Mouse (Mus musculus): Measurements from ENCODE around the gene Nsun2.

Nsun2 gene

DNA sequence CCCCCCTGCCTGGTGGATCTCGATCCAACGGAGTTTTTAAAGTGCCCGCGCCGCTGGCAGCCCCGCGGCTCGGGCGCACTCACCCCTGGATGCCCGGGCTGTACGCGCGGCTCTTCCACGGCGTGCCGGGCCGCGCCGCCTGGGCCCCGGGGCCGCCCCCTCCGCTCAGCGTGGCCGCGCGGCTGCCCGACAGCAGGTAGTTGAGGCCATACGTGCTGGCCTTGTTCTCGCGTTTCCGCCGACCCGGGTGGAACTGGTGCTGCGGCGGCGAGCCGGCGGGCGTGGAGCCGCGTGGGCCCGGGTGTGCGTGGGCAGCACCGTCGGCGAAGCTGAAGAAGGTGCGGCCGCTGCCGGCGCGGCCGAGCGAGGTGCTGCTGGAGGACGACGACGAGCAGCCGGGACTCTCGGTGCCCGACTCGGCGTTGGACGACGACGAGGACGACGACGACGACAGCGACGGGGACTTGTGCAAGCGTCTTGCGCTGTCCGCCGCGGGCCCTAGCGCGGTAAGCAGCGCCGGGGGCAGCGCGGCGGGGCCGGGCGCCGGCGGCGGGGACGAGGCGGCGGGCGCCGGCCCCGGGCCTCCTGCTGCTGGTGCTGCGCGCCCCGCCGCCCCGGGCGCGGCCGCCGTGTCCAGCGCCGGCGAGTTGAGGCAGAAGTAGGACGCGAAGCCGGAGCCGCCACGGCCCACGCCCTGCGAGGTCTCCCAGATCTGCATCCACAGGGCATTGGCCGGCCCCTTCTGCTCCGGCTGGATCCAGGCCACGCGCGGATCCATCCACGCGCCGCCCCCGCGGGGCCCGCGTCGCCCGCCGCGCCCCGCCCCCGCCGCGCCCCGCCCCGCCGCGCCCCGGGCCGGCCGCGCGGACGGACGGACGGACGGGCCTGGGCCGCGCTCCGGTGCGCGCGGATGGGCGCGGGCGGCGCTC, at the start of gene Nsun2:
TSS of gene Nsun2 (plus strand) at position 342 of the 929 bp plus-strand sequence.
- peak in 1 of 2 experiments; percentile 75 for DNase-seq (ENCODE audit: inconsistent age in 2 of 2, low spot score in 1 of 2)

DNA sequence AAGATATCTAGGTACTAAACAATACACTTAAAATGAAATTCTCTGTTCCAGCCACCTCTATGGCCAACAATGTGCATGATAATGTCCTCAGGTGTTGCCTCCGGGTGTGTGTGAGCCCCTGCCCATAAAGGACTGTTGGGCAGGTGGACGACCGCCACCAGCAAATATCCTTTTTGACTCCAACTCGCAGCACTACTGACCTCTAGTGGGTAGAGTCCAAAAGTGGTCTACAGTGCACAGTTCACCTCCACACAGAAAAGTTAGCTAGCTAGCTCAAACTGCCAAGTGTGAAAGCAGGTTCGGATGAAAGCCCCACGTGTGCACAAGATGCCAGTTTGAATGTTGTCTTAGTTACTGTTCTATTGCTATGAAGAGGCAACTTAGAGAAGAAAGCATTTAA, 48.2 kb upstream of the Nsun2 start:
- DNase-seq (ENCODE audit: inconsistent age in 2 of 2, low spot score in 1 of 2) = peak in 1 of 2 experiments; percentile 84

DNA sequence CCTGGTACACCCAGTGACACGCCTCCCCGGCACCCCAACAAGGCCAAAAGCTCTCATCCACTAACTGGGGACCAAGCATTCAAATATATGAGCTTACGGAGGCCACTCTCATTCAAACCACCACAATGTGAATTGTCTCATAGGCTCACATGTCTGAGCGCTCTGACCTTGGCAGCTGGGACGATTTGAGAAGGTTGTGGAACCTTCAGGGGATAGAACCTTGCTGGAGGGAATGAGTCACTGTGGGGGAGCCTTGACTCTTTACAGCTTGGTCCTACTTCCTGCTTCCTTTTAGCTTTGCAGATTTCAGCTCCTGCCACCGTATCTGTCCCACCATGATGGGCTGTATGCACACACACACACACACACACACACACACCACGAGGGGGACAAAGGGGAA, 47.7 kb upstream of the Nsun2 start:
- DNase-seq (ENCODE audit: inconsistent age in 2 of 2, low spot score in 1 of 2) = peak in 1 of 2 experiments; percentile 61

DNA sequence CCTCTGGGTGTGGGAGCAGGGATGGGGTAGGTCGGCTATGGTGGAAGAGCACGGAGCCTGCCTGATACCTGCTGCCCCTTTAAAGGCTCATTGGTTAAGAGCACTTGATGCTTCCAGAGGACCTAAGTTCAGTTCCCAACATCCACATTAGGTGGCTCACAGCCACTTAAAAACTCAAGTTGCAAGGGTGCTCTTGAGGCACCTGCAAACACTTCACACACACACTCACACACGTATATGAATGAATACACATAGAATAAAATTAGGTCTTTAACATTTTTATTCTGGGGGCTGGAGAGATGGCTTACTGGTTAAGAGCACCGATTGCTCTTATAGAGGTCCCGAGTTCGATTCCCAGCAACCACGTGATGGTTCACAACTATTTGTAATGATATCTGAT, 46.4 kb upstream of the Nsun2 start:
- no peak for DNase-seq (ENCODE audit: inconsistent age in 2 of 2, low spot score in 1 of 2)

DNA sequence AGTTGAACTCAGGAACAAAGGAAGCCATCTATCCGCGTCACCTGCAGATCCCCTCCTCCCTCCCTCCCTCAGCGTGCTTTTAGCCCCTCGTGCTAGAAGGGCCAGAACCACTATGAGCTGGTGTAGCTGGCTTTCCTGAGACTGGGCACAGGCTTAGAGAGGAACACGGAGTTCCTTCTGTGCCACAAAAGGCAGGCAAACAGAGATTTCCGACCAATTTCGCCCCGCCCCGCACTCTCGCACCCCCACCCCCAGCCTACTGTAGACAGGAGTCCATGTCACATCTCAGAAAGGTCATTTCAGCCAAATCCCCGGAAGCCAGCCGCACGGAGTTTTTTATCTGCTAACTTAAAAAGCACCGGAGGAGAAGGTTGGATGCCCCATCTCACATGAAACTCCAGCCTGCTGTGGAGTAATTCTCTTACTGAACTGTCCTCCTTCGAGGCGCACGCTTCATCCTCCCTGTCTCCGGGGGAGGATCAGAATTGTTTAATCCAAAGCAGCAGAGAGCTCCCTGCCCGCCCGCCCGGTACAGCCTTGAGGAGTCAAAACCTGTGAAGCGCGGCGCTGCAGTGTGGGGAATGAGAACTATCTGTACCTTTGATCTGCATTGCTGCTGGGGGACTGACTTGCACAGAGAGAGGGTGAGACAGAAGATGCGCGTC, 45.8 kb upstream of the Nsun2 start:
- DNase-seq (ENCODE audit: inconsistent age in 2 of 2, low spot score in 1 of 2) = peak; percentile 59 to 86

DNA sequence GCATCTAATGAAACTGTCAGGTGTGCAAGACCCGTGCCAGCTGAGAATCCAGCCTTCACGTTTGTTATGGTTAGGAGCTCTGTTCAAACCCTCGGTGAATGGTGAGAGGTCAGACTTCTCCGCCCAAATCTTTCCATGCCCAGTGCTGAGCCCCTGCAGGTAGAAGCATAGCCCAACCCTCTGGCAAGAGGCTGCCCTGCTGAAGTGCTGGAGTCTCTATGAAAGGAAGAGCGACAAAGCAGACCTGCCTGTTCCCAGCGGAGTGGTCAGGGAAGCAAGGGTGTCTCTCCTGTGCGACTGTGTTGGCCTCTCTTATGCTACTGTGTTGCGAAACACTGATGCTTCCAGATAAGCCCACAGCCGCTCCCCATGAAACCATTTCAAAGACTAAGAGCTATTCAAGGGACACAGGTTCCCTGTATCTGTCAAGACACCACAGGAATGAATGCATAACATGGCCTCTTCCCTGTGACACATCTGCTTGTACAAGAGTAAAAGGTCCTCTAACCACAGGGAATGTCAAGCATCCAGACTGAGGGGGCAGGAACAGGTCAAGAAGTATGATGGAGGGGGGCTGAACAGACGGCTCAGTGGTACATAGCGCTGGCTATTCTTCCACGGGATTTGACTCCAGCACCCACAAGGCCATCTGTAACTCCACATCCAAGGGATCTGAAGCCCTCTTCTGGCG, 44.8 kb upstream of the Nsun2 start:
- DNase-seq (ENCODE audit: inconsistent age in 2 of 2, low spot score in 1 of 2) = peak in 1 of 2 experiments; percentile 56

DNA sequence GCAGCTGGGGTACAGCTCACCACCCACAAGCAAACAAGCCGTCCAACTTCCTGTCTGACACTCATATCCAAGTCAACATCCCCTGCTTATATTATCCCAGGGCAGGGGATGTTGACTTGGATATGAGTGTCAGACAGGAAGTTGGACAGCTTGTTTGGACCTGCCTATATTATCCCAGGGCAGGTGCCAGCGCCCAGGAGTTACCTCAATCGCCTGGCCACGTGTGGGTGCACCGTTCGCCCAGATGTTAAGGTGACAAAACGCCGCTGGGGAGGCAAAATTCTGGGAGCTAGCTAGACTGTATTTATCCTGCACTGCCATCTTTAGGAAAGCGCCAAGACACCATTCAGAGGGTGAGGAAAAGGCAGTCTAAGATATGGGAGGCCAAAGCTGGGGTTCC, 43.8 kb upstream of the Nsun2 start:
- DNase-seq (ENCODE audit: inconsistent age in 2 of 2, low spot score in 1 of 2) = no peak

DNA sequence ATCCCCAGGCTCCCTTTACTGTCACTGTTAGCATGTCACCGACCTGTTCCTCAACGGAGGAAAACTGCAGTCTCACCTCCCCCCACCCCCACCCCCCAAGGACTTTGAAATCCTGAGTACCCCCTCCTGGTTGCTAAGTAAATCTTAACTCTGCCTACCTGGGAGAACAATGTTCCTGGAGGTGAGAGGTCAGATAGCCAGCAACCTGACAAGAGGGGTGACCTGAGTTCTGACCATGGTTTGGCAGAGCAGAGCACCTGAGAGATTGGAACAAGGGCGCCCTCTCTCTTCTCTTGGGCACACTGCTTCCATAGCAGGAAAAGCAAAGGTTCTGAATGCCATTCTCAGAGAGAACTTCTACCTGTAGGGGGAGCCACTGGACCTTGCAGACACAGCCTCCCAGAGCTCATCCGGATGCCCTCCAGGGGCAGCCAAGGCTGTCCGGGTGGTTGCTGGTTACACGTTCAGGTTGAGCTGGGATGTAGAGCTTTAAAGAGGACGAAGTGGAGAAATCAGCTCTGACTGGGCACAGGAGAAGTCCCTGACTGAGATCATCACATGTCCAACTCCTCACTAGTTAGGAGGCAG, 40.6 kb upstream of the Nsun2 start:
- peak; percentile 56 to 90 for DNase-seq (ENCODE audit: inconsistent age in 2 of 2, low spot score in 1 of 2)

DNA sequence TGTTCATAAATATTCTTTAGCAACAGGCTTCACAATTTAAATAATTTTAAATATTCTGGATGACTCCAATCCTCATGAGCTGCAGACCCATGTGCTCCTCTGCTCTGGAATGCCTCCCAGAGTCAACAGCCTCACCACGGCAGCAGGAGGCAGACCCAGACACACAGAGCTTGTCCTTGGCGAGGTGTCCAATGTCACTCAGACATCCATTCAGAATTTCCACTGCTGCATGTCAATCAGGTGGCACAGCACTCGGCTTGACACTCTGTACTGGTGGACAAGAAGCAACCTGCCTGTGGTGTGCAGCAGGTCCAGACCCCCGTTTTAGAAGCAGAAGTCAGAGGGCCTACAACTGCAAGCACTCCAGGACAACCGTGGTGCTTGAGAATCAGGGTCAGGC, 35.3 kb upstream of the Nsun2 start:
- DNase-seq (ENCODE audit: inconsistent age in 2 of 2, low spot score in 1 of 2) = no peak

DNA sequence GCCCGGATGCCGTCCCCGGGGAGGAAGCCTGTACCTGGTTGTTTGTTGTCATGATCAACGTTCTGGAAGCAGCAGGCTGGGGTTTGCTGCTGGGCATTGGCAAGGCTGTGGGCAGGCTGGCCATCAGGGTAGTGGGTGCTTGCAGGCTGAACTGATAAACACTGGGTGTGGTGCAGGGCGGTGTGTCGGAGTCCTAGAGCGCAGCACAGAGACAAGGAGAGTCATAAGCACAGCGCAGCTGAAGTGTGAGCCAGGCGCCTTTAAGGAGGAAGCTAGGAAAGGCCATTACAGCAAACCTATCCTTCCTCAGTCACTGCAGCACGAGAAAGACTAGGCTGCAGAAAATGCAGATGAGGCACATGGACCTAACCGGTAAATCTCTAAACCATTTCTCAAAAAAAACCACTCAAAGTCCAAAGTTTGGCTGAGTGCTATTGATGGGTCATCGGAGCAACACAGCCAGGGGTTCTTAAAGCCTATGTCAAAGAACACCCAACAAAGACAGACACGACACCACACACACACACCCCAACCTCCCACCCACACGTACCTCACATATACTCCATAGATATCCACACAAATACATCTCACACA, 31.3 kb upstream of the Nsun2 start:
- DNase-seq (ENCODE audit: inconsistent age in 2 of 2, low spot score in 1 of 2) = no peak

DNA sequence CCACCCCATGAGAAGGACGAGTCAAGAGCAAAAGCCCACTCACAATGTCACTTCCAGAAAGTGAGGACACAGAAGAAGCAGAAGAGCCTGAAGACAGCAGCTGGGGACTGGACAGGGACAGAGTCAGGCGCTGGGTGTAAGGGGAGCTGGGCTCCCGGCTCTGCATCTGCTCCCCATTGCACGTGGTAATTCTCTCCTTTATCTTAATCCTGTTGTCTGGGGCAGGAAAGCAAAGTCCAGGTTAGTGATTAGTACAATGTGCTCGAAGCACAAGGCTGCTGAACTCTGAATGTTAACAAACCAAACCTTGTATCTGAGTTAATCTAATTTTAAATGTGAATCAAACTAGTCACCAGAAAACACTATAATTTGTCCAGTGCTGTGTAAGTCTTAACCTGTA, 30.7 kb upstream of the Nsun2 start:
- no peak for DNase-seq (ENCODE audit: inconsistent age in 2 of 2, low spot score in 1 of 2)

DNA sequence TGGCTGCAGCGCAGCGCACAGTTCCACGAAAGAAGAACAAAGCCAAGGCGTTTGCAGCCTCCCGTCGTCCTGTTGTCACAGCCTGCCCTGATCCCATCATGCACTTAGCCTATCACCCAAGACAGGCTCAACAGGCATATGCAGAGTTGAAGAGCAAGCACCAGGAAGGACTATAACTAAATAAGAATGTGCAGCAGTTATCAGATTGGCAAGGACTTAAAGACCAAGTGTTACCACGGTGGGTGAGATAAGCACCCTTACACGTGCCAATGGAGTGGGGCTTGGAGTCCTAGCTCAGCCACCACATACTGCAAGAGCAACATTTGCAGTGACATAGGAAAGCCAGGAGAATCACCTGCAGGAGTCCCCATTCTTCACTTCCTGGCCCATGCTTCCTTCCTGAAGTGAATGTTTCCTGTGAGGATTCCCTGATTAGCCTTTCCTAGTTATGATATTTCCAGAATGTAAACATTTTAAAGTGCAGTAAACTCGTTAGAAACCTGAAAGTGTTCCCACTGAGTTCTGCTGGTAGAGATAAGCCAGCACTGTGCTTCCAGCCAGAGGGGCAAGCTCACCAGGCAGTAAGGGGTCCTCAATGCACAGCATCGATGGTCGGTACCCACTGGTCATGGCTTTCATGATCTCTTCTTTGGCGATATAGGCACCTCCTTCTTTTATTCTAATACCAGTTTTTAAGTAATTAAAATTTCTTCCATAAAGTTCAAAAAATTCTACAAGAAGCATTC, 27.0 kb upstream of the Nsun2 start:
- DNase-seq (ENCODE audit: inconsistent age in 2 of 2, low spot score in 1 of 2) = no peak

DNA sequence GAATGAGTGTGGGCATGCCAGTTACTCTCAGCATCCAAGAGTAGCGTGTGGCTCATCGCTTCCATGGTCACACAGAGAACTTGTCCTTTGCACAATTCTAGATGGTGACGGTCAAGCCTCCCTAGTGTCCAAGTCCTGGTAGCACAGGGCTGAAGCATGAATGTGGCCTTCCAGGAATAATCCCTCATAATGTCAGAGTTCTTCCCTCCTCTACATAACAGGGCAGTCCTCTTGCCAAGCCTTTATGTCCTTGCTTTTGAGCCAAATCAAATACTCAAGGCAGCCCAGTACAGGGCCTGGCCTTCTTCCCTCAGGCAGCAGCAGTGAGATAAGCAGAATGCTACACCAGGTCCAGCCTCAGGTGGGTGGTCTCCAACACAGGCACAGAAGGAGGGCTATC, 25.9 kb upstream of the Nsun2 start:
- DNase-seq (ENCODE audit: inconsistent age in 2 of 2, low spot score in 1 of 2) = peak; percentile 33 to 89

DNA sequence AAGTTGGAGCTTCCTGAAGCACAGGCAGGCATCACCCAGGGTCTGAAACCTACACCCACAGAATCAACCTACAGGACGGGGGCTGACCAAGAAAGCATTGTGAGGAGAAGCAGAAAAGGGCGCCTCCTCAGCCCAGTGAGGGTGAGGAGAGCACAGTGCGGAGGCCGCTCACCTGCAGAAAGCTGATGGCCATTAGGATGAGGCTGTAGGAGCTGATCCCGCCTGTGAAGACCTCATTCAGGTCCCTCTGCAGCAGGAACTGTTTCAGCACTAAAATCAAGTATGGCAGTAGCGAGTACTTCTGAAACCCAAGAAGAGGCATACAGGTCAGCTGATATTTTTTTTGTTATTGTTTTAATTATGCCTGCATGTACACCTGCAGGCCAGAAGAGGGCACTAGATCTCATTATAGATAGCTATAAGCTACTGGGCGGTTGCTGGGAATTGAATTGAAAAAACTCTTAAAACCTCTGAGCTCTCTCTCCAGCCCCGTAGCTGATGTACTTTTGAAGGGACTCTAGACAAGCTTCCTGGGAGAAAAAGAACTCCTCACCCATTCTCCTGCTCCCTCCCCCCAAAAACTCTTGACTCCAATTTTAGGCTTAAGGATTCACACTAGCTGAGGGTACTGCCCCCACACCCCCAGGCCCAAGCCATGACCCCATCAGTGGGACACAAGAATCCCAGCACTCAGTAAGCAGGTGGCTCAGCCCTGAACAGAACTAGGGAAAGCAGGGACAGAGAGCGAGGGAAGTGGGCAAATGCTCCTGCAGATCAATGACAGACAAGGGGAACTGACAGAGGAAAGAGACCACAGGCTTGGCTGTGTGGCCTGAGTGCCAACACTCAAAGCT, 23.9 kb upstream of the Nsun2 start:
- DNase-seq (ENCODE audit: inconsistent age in 2 of 2, low spot score in 1 of 2) = peak in 1 of 2 experiments; percentile 76

DNA sequence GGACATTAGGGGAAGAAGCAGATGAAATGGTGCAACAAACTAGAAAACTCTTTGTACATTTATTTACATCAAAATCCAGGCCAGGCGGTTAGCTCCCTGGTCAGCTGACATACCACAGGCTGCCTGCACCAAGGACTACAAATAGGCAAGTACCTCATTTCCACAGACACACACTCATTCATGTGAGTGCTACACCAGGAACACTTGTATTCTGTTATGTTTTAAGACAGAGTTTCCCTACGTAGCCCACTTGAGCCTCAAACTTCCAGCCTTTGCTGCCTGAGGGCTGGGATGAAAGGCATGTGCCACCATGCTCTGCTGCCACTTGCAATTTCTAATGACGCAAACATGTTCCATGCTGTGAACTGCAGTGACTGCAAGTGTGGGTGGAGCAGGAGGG, 18.5 kb upstream of the Nsun2 start:
- DNase-seq (ENCODE audit: inconsistent age in 2 of 2, low spot score in 1 of 2) = no peak

DNA sequence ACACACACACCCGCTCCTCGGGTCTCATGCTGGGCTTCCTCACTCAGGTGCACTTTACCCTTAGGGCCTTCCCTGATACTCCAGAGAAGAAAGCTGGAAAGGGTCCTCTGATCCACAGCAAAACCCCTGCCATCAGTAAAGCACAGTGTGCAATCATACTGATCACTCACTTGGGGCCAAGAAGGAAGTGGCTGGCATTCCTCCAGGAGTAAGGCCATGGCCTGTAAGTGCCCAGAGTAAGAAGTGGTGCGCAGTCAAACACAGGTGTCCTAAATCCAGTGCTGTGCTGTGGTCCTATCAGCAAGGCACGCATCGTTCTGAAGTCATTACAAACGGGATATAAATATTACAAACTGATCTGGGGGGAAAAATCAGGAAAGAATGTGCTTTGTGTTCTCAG, 16.1 kb upstream of the Nsun2 start:
- peak in 1 of 2 experiments; percentile 74 for DNase-seq (ENCODE audit: inconsistent age in 2 of 2, low spot score in 1 of 2)

DNA sequence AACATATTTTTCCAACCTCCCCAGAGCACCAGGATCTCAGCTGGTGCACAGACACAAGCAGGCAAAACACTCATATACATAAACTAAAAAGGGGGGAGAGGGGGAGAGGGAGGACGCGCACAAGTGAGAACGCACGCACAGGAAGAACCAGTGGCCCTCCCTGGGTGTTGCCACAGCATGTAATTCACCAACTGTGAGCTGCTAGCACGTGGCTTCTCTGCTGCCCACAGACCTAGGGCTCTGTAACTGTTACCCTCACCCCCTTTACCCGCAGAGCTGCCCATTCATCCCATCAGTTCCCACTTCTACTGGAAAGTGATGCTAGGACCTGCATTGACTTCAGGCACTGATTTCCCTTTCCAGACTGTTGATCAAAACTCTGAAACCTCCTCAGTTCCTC, 14.4 kb upstream of the Nsun2 start:
- DNase-seq (ENCODE audit: inconsistent age in 2 of 2, low spot score in 1 of 2) = no peak

DNA sequence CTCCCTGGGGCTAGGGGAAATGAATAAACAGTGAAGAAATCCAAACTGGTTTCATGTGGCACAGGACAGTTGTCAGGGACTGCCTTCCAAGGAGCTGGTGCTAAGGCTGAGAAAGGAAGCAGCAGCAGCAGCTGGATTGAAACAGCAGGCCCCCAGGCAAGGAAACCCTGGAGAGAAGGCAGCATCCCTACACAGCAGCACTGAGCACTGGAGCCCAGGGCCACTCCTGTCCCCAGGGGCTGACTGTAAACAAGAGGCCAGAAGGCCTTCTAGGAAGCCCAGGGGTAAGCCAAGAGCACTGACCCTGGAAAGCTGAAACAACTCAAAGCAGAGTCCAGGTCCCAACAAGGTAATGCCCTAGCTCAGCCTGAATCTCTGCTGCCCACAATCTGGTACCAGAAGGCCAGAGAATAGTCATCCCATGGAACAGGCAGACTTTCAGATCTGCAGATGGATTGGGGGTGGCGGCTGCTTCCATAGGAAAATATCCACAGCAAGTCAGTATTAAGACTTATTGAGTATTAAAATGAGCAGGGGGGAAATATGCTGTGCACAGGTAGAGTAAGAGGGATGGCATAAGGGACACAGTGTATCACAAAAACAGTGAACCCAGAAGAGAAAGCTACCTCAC, 11.3 kb upstream of the Nsun2 start:
- DNase-seq (ENCODE audit: inconsistent age in 2 of 2, low spot score in 1 of 2) = peak in 1 of 2 experiments; percentile 35
